ENCODE assay signal across 10 mouse cellular contexts in the genomic region with DNA sequence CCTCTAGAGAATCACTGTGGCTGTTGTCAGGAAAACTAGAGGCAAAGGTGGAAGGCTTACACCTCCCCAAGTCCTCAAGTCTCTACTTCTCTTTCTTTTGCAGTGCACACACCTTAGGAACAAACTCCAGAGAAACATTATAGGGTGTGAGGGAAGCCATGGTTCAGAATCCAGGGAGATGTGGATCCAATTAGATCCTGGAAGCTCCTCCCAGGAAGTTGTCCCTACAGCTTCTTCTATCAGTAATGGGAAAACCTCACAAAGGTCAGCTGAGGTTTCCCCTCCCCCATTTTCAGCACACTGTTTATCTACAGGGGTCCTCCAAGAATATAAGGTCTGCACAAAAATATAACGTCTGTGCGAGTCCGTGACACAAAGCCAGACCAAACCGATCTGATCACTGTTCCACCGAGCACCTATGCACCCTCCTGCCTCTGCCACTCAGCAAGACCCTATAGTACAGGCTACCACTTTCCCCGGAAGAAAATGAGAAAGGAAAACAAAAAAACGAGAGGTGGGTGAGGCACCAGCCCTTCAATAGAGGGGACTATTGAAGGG. TPM values are rescaled to one million over a fixed set of nuclear protein-coding genes. Genes with fewer than 3 reads are reported as not detected.
DNase-seq lines count a peak whose midpoint lies in the region; ATAC-seq and TF ChIP-seq lines count a peak whose summit lies in the region.
"Had no signal": no experiment of that assay in that cellular context is flagged by ENCODE, and none has a peak within 500 bp of the region (broad histone marks: within the 10 kb centered on the region; RNA-seq: fewer than 3 reads in every experiment).

No protein-coding gene starts in this region.

- peak overlapping the region; percentile 93 for H3K4me2 ChIP-seq in hindbrain, embryonic 15.5 days
- H3K4me2 ChIP-seq in midbrain, embryonic 14.5 days (ENCODE audit: low read length): peak overlapping the region; percentile 96

- peak overlapping the region; percentile 69 for H3K27ac ChIP-seq in heart, adult 2 months
- H3K27ac ChIP-seq in brown adipose tissue, adult 24 weeks (replicated peaks; ENCODE audit: low read depth, low read length): no peak overlapping the region
- H3K27ac ChIP-seq in hindbrain, embryonic 15.5 days (replicated peaks): peak overlapping the region; percentile 56; the same call in 1 of the 2 replicates
- H3K27ac ChIP-seq in midbrain, embryonic 14.5 days (replicated peaks; ENCODE audit: low read depth, low read length): no peak overlapping the region

- no peak for DNase-seq in heart, adult 2 months
- no peak for DNase-seq in heart, postnatal 4 days
- DNase-seq in midbrain, embryonic 14.5 days: no peak
- no peak for DNase-seq in ovary, postnatal 36 days (ENCODE audit: low spot score)
- DNase-seq in frontal cortex, postnatal 14 days (ENCODE audit: low spot score in 2 of 2): no peak
- no peak for DNase-seq in cerebellum, adult 9-11 months
- DNase-seq: cerebellum, adult 11 months; kidney, adult 9 months had no signal

- TF ChIP-seq EP300 in heart, adult 2 months (IDR thresholded peaks at IDR 0.05; ENCODE audit: insufficient read depth, low read depth, low read length): no peak

- no peak for TF ChIP-seq POLR2A in heart, adult 2 months (IDR thresholded peaks at IDR 0.05; ENCODE audit: insufficient read depth, low read depth, low read length)

- no peak for ATAC-seq in hindbrain, embryonic 15.5 days (ENCODE audit: low FRiP score, low read depth)
- ATAC-seq in midbrain, embryonic 14.5 days (ENCODE audit: low FRiP score, low TSS enrichment): no peak

- no peaks in the 10 kb centered on the region for H3K27me3 ChIP-seq in heart, adult 2 months (ENCODE audit: control insufficient read depth, insufficient read depth, low read length)
- H3K27me3 ChIP-seq in hindbrain, embryonic 15.5 days: no peaks in the 10 kb centered on the region
- H3K27me3 ChIP-seq in midbrain, embryonic 14.5 days (ENCODE audit: control insufficient read depth, insufficient read depth, low read length): no peaks in the 10 kb centered on the region

- H3K79me2 ChIP-seq in heart, adult 2 months (replicated peaks; ENCODE audit: control insufficient read depth, insufficient read depth, low read length): no peaks in the 10 kb centered on the region

- peaks cover 39% of the 10 kb centered on the region for H3K4me1 ChIP-seq in heart, adult 2 months (ENCODE audit: control insufficient read depth, insufficient read depth, low read length)
- H3K4me1 ChIP-seq in brown adipose tissue, adult 24 weeks (ENCODE audit: control insufficient read depth, insufficient read depth, insufficient read length, low read length): no peaks in the 10 kb centered on the region; the same call in none of the 2 replicates
- peaks cover 63% of the 10 kb centered on the region for H3K4me1 ChIP-seq in hindbrain, embryonic 15.5 days (replicated peaks)
- peaks cover 38% of the 10 kb centered on the region for H3K4me1 ChIP-seq in midbrain, embryonic 14.5 days (ENCODE audit: control insufficient read depth, insufficient read depth, low read length)

- H3K9ac ChIP-seq in heart, adult 2 months (ENCODE audit: low read depth, low read length): no peak overlapping the region; the same call in 1 of the 2 replicates
- H3K9ac ChIP-seq in hindbrain, embryonic 15.5 days: peak overlapping the region; percentile 69; the same call in 1 of the 2 replicates
- H3K9ac ChIP-seq in midbrain, embryonic 14.5 days (replicated peaks; ENCODE audit: low read length): peak overlapping the region; percentile 85; the same call in 1 of the 2 replicates

- H3K9me3 ChIP-seq in hindbrain, embryonic 15.5 days: no peaks in the 10 kb centered on the region
- H3K9me3 ChIP-seq in midbrain, embryonic 14.5 days (ENCODE audit: control insufficient read depth, low read length): no peaks in the 10 kb centered on the region

- peak overlapping the region; percentile 53 for H3K4me3 ChIP-seq in heart, adult 2 months
- H3K4me3 ChIP-seq in brown adipose tissue, adult 24 weeks (ENCODE audit: insufficient read depth, low read depth, low read length): peak overlapping the region; percentile 67
- H3K4me3 ChIP-seq in hindbrain, embryonic 15.5 days: peak overlapping the region; percentile 87
- peak overlapping the region; percentile 77 for H3K4me3 ChIP-seq in midbrain, embryonic 14.5 days (replicated peaks; ENCODE audit: low read depth, low read length)

- intact Hi-C loops in heart, adult 2 months (cut with DNase I): loop anchor here (5.0 kb wide), 1 partner anchor 95 kb away; a partner anchor contains a TSS

- no peaks in the 10 kb centered on the region; the same call in 1 of the 2 replicates for H3K36me3 ChIP-seq in heart, adult 2 months (ENCODE audit: control insufficient read depth, insufficient read depth, low read length)
- H3K36me3 ChIP-seq in hindbrain, embryonic 15.5 days: no peaks in the 10 kb centered on the region
- no peaks in the 10 kb centered on the region for H3K36me3 ChIP-seq in midbrain, embryonic 14.5 days (ENCODE audit: control insufficient read depth, insufficient read depth, low read length)

- no peak for TF ChIP-seq CTCF in heart, adult 2 months (IDR thresholded peaks at IDR 0.05)

- WGBS in heart, adult 2 months: 27% methylated on average over 7 of the region's 7 CpGs
- 53% methylated on average over 7 of the region's 7 CpGs for WGBS in hindbrain, embryonic 15.5 days
- WGBS in midbrain, embryonic 14.5 days: 55% methylated on average over 7 of the region's 7 CpGs

RNA-seq across cellular contexts. Expression of a gene that starts 1.3 kb away (rescaled TPM):
- 1 to 10 TPM; 3.3 to 4.2 TPM for total RNA-seq in heart, adult 2 months (2021)
- polyA plus RNA-seq in heart, adult 2 months (2012; rRNA removed): 6.2 and 9.6 TPM in 2 replicates
- 10 to 100 TPM; 15.7 to 16.5 TPM for total RNA-seq in heart, postnatal 4 days (2021)
- 1.2 TPM in 1 of 2 replicates, not detected in the other for polyA plus RNA-seq in brown adipose tissue, adult 24 weeks (2012; ENCODE audit: insufficient read depth, insufficient read length, missing spikeins)
- 12.4 and 12.9 TPM in 2 replicates for polyA plus RNA-seq in hindbrain, embryonic 15.5 days (2015; fragmentation: Nextera tagmentation; extraction: Ambion mirVana)
- 11.1 and 13.1 TPM in 2 replicates for polyA plus RNA-seq in midbrain, embryonic 14.5 days (2014; fragmentation: Nextera tagmentation; extraction: Ambion mirVana)

RNA-seq across cellular contexts. Expression of a gene that starts 1.4 kb away (rescaled TPM):
- 1 to 10 TPM; 5.8 to 8.6 TPM for total RNA-seq in heart, adult 2 months (2021)
- 8.7 and 8.9 TPM in 2 replicates for polyA plus RNA-seq in heart, adult 2 months (2012; rRNA removed)
- 10 to 100 TPM; 18.5 to 20.9 TPM for total RNA-seq in heart, postnatal 4 days (2021)
- polyA plus RNA-seq in brown adipose tissue, adult 24 weeks (2012; ENCODE audit: insufficient read depth, insufficient read length, missing spikeins): 2.3 and 3.6 TPM in 2 replicates
- 23.7 and 26.4 TPM in 2 replicates for polyA plus RNA-seq in hindbrain, embryonic 15.5 days (2015; fragmentation: Nextera tagmentation; extraction: Ambion mirVana)
- 21.6 TPM in 2 replicates for polyA plus RNA-seq in midbrain, embryonic 14.5 days (2014; fragmentation: Nextera tagmentation; extraction: Ambion mirVana)

Comparison
In these comparisons a context has a peak if more than half of its experiments do, and no peak if none do; other contexts are left out.
1. H3K27ac ChIP-seq: peak in heart, adult 2 months (single experiment) and hindbrain, embryonic 15.5 days (single experiment); none in brown adipose tissue, adult 24 weeks (single experiment) and midbrain, embryonic 14.5 days (single experiment).
2. Peak in every context shown above with its lines, with median percentiles within 50 percentile points of each other: H3K4me3 ChIP-seq.